Mouse (Mus musculus): ENCODE results near the gene Rxra.

- TF ChIP-seq POLR2A (IDR thresholded peaks at IDR 0.05; ENCODE audit: extremely low read depth, insufficient read depth, low read length) = no peak
- 0 out of 2 replicates have a peak, but pooled peaks have one; percentile 18 for TF ChIP-seq CTCF (IDR thresholded peaks at IDR 0.05; ENCODE audit: low read depth, low read length)
These were observed 4.6 kb upstream of the Rxra start for GRCm38 (mm10) chr2:27671633-27672091.

Measured in liver, adult 2 months (tissue).